Mouse (Mus musculus): ENCODE data around the gene Lingo1.

DNA sequence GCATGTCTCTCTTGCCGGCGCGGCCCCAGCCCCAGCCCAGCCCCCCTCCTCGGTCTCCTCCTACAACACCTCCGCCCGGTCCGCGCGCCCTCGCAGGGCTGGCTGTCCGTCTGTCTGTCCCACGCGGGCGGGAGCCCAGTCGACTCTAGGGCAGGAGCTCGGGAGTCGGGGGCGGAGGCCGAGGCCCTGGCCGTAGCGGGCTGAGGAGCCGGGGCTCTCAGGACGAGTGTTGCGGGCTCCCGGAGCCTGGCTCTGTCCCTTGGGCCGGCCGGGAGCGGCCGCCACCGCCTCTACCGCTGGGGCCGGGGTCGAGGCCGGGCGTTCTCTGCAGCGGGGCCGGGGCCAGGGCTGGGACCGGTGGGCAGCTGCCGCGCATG, 161.2 kb downstream of the Lingo1 start:
- TF ChIP-seq CTCF (IDR thresholded peaks at IDR 0.05; ENCODE audit: insufficient read depth, low read length): no peak
- TF ChIP-seq POLR2A (IDR thresholded peaks at IDR 0.05; ENCODE audit: borderline replicate concordance, extremely low read depth, low read depth, low read length): no peak

All from lung, adult 2 months (tissue).